Mouse (Mus musculus) ES-E14 (cell line): ENCODE results near the gene Alk.

ENCODE experiments used
- CHD2 ChIP-seq: IDR thresholded peaks from 2 replicates; pipeline ENCODE4 v1.6.1; 2014; ENCODE audit warnings: mild to moderate bottlenecking, low read depth, low read length, inconsistent platforms
- HCFC1 ChIP-seq: IDR thresholded peaks from 2 replicates; pipeline ENCODE4 v1.6.1; 2012; ENCODE audit warnings: low read length, inconsistent platforms, borderline replicate concordance; ENCODE audit not compliant: insufficient read depth
- MAFK ChIP-seq: IDR thresholded peaks from 2 replicates; pipeline ENCODE4 v1.6.1; 2014; ENCODE audit warnings: mild to moderate bottlenecking, low read depth, low read length, inconsistent platforms; ENCODE audit not compliant: insufficient read depth
- ZC3H11A ChIP-seq: IDR thresholded peaks from 2 replicates; pipeline ENCODE4 v1.6.1; 2012; ENCODE audit warnings: low read depth, mild to moderate bottlenecking, inconsistent platforms, low read length, borderline replicate concordance

- TF ChIP-seq CHD2 (no peak), MAFK (no peak), ZC3H11A (no peak), HCFC1 (no peak)
These were observed 482.8 kb downstream of the Alk start for GRCm38 (mm10) chr17:72121660-72122059.
